Mouse (Mus musculus) testis, adult 2 months (tissue): ENCODE results near the gene Immt.

Experiments
- CTCF ChIP-seq: fragments of 200-500 bp; IDR thresholded peaks from 2 replicates; pipeline ENCODE4 v1.5.1; 2012; ENCODE audit warnings: low read depth, mild to moderate bottlenecking, inconsistent platforms, low read length, moderate library complexity; ENCODE audit not compliant: control insufficient read depth, insufficient read depth, insufficient replicate concordance
- POLR2A ChIP-seq: fragments of 200-500 bp; IDR thresholded peaks from 2 replicates; pipeline ENCODE4 v1.6.1; 2012; ENCODE audit warnings: low read depth, mild to moderate bottlenecking, inconsistent platforms, low read length, moderate library complexity; ENCODE audit not compliant: control insufficient read depth

- TF ChIP-seq POLR2A (no peak), CTCF (no peak)
Observed at GRCm38 (mm10) chr6:71812820-71813219, 18.3 kb upstream of the Immt start.
